Mouse (Mus musculus) forebrain, embryonic 15.5 days (tissue): ENCODE data around the gene Slc25a10. TPM values are rescaled to one million over a fixed set of nuclear protein-coding genes. Genes with fewer than 3 reads are reported as not detected.

Experiments used
- ATAC-seq: fragments of 200-750 bp; cut with Nextera tagmentation; replicated peaks from 2 replicates; pipeline ENCODE4 v1.8.0; 2017; ENCODE audit warnings: mild to moderate bottlenecking, moderate TSS enrichment, moderate library complexity
- H3K27ac ChIP-seq: fragments of 300-500 bp; sonication (generic); replicated peaks from 2 replicates; pipeline ENCODE4 v1.5.1; 2015; ENCODE audit warnings: mild to moderate bottlenecking, inconsistent platforms
- H3K27me3 ChIP-seq: fragments of 300-500 bp; sonication (generic); 2 replicates; pipeline ENCODE4 v1.6.1; 2015; ENCODE audit warnings: inconsistent platforms
- H3K36me3 ChIP-seq: fragments of 300-500 bp; sonication (generic); 2 replicates; pipeline ENCODE4 v1.6.1; 2015; ENCODE audit warnings: mild to moderate bottlenecking, inconsistent platforms
- H3K4me1 ChIP-seq: fragments of 300-500 bp; sonication (generic); 2 replicates; pipeline ENCODE4 v1.6.1; 2015; ENCODE audit warnings: inconsistent platforms
- H3K4me2 ChIP-seq: fragments of 300-500 bp; sonication (generic); replicated peaks from 2 replicates; pipeline ENCODE4 v1.6.1; 2015; ENCODE audit warnings: mild to moderate bottlenecking, inconsistent platforms
- H3K4me3 ChIP-seq: fragments of 300-500 bp; sonication (generic); 2 replicates; pipeline ENCODE4 v1.5.1; 2015; ENCODE audit warnings: mild to moderate bottlenecking, inconsistent platforms
- H3K9ac ChIP-seq: fragments of 300-500 bp; sonication (generic); replicated peaks from 2 replicates; pipeline ENCODE4 v1.6.1; 2015; ENCODE audit warnings: mild to moderate bottlenecking, inconsistent platforms
- H3K9me3 ChIP-seq: fragments of 300-500 bp; sonication (generic); 2 replicates; pipeline ENCODE4 v1.6.1; 2016; ENCODE audit warnings: inconsistent platforms
- WGBS: fragments of 180-500 bp; shearing (Covaris S2); methylation state at CpG from one replicate; pipeline ENCODE4 v1.1.7; 2015; ENCODE audit warnings: mixed read lengths; 5-methylcytosine and 5-hydroxymethylcytosine counted together
- polyA plus RNA-seq: library from polyadenylated mRNA; unstranded; fragments of >200 nt; fragmentation: Nextera tagmentation; extraction: Ambion mirVana; gene quantifications from 2 replicates; pipeline ENCODE4 v1.2.1, GENCODE M21; 2015

The Slc25a10 gene
- 27.0 and 32.9 TPM in 2 replicates for polyA plus RNA-seq

GRCm38 (mm10) chr11:120491317-120492023 is at the start of gene Slc25a10:
Gene Slc25a10 (plus strand): TSS chr11:120491840.
- H3K27ac ChIP-seq, result peak within 1 kb of the TSS; percentile 76
- H3K4me1 ChIP-seq, result peaks cover 31% of the 10 kb centered on the region
- H3K36me3 ChIP-seq, result peaks cover 36% of the 10 kb centered on the region

GRCm38 (mm10) chr11:120442344-120442743 is 49.3 kb upstream of the Slc25a10 start, which contains the start of gene Tspan10:
Gene Tspan10 (plus strand): TSS chr11:120442644.
- WGBS, result 84% methylated on average over 3 of the region's 3 CpGs
- Histone ChIP-seq H3K4me1 (no peaks in the 10 kb centered on the region), H3K4me2 (no peak within 1 kb of the TSS), H3K9ac (no peak within 1 kb of the TSS), H3K36me3 (no peaks in the 10 kb centered on the region), H3K27ac (no peak within 1 kb of the TSS), H3K27me3 (no peaks in the 10 kb centered on the region), H3K9me3 (no peaks in the 10 kb centered on the region), H3K4me3 (no peak within 1 kb of the TSS)
- ATAC-seq, result no peak

More at GRCm38 (mm10) chr11:120491317-120492023, at the start of gene Slc25a10:
- Histone ChIP-seq H3K27me3 (no peaks in the 10 kb centered on the region), H3K4me2 (peak within 1 kb of the TSS; percentile 97), H3K9ac (peak within 1 kb of the TSS; percentile 78), H3K4me3 (peak within 1 kb of the TSS; percentile 80), H3K9me3 (no peaks in the 10 kb centered on the region)
- ATAC-seq, result peak; percentile 87
- WGBS, result under 1% methylated on average over 35 of the region's 35 CpGs

- Histone ChIP-seq H3K4me1 (no peaks in the 10 kb centered on the region), H3K27me3 (no peaks in the 10 kb centered on the region), H3K4me3 (no peak overlapping the region), H3K4me2 (no peak overlapping the region), H3K9me3 (no peaks in the 10 kb centered on the region), H3K9ac (no peak overlapping the region), H3K27ac (no peak overlapping the region), H3K36me3 (no peaks in the 10 kb centered on the region)
- ATAC-seq, result no peak
- WGBS, result 90% methylated on average over 3 of the region's 3 CpGs
These were observed 48.8 kb upstream of the Slc25a10 start for GRCm38 (mm10) chr11:120442765-120443280.

GRCm38 (mm10) chr11:120444106-120444505 is 47.5 kb upstream of the Slc25a10 start:
- H3K27ac ChIP-seq, result no peak overlapping the region
- ATAC-seq, result no peak
- no peaks in the 10 kb centered on the region for H3K27me3 ChIP-seq
- H3K9ac ChIP-seq, result no peak overlapping the region
- no peaks in the 10 kb centered on the region for H3K36me3 ChIP-seq
- WGBS, result 79% methylated on average over 6 of the region's 6 CpGs
- no peak overlapping the region for H3K4me2 ChIP-seq
- no peaks in the 10 kb centered on the region for H3K4me1 ChIP-seq
- no peak overlapping the region for H3K4me3 ChIP-seq
- no peaks in the 10 kb centered on the region for H3K9me3 ChIP-seq

- no peak overlapping the region for H3K27ac ChIP-seq
- no peak overlapping the region for H3K4me3 ChIP-seq
- H3K4me2 ChIP-seq, result no peak overlapping the region
- H3K36me3 ChIP-seq, result no peaks in the 10 kb centered on the region
- no peaks in the 10 kb centered on the region for H3K9me3 ChIP-seq
- H3K9ac ChIP-seq, result no peak overlapping the region
- H3K4me1 ChIP-seq, result no peaks in the 10 kb centered on the region
- no peak for ATAC-seq
- WGBS, result 68% methylated on average over 3 of the region's 3 CpGs
- H3K27me3 ChIP-seq, result no peaks in the 10 kb centered on the region
These were observed 46.2 kb upstream of the Slc25a10 start for GRCm38 (mm10) chr11:120445475-120445874.

GRCm38 (mm10) chr11:120447179-120447578 is 44.5 kb upstream of the Slc25a10 start:
- Histone ChIP-seq H3K9ac (no peak overlapping the region), H3K4me2 (no peak overlapping the region), H3K27me3 (no peaks in the 10 kb centered on the region), H3K27ac (no peak overlapping the region), H3K36me3 (no peaks in the 10 kb centered on the region), H3K9me3 (no peaks in the 10 kb centered on the region), H3K4me1 (no peaks in the 10 kb centered on the region), H3K4me3 (no peak overlapping the region)
- no peak for ATAC-seq
- 81% methylated on average over 7 of the region's 7 CpGs for WGBS

GRCm38 (mm10) chr11:120452246-120452645 is 39.4 kb upstream of the Slc25a10 start:
- WGBS, result 65% methylated on average over 3 of the region's 3 CpGs
- no peak overlapping the region for H3K4me2 ChIP-seq
- H3K27ac ChIP-seq, result no peak overlapping the region
- no peak overlapping the region for H3K4me3 ChIP-seq
- peaks cover 4% of the 10 kb centered on the region for H3K4me1 ChIP-seq
- no peaks in the 10 kb centered on the region for H3K27me3 ChIP-seq
- H3K9ac ChIP-seq, result no peak overlapping the region
- no peaks in the 10 kb centered on the region for H3K9me3 ChIP-seq
- no peak for ATAC-seq
- H3K36me3 ChIP-seq, result no peaks in the 10 kb centered on the region

GRCm38 (mm10) chr11:120453306-120453705 is 38.3 kb upstream of the Slc25a10 start, which contains the start of gene Pde6g:
Gene Pde6g (minus strand): TSS chr11:120453500.
- no peaks in the 10 kb centered on the region for H3K27me3 ChIP-seq
- no peaks in the 10 kb centered on the region for H3K9me3 ChIP-seq
- H3K36me3 ChIP-seq, result no peaks in the 10 kb centered on the region
- H3K4me1 ChIP-seq, result peaks cover 8% of the 10 kb centered on the region
- H3K27ac ChIP-seq, result no peak within 1 kb of the TSS
- no peak within 1 kb of the TSS for H3K4me3 ChIP-seq
- no peak for ATAC-seq
- H3K9ac ChIP-seq, result no peak within 1 kb of the TSS
- H3K4me2 ChIP-seq, result no peak within 1 kb of the TSS
- WGBS, result 86% methylated on average over 4 of the region's 4 CpGs

- H3K4me2 ChIP-seq, result no peak overlapping the region
- H3K27me3 ChIP-seq, result no peaks in the 10 kb centered on the region
- H3K4me3 ChIP-seq, result no peak overlapping the region
- H3K27ac ChIP-seq, result no peak overlapping the region
- no peaks in the 10 kb centered on the region for H3K9me3 ChIP-seq
- H3K9ac ChIP-seq, result no peak overlapping the region
- WGBS, result 92% methylated on average over 4 of the region's 4 CpGs
- no peak for ATAC-seq
- H3K4me1 ChIP-seq, result peaks cover 18% of the 10 kb centered on the region
- H3K36me3 ChIP-seq, result peaks cover 6% of the 10 kb centered on the region; the same call in 1 of the 2 replicates
These were observed 36.7 kb upstream of the Slc25a10 start for GRCm38 (mm10) chr11:120454965-120455364.

- ATAC-seq, result no peak
- no peak overlapping the region for H3K4me2 ChIP-seq
- WGBS, result 94% methylated on average over 7 of the region's 7 CpGs
- H3K4me1 ChIP-seq, result peaks cover 18% of the 10 kb centered on the region
- no peaks in the 10 kb centered on the region for H3K9me3 ChIP-seq
- H3K27ac ChIP-seq, result no peak overlapping the region
- no peaks in the 10 kb centered on the region for H3K27me3 ChIP-seq
- H3K9ac ChIP-seq, result no peak overlapping the region
- peaks cover 8% of the 10 kb centered on the region; the same call in 1 of the 2 replicates for H3K36me3 ChIP-seq
- H3K4me3 ChIP-seq, result no peak overlapping the region
These were observed 36.2 kb upstream of the Slc25a10 start for GRCm38 (mm10) chr11:120455413-120455812.

- Histone ChIP-seq H3K4me3 (peak overlapping the region; percentile 88), H3K27me3 (no peaks in the 10 kb centered on the region), H3K27ac (peak overlapping the region; percentile 75), H3K36me3 (peaks cover 24% of the 10 kb centered on the region), H3K4me2 (peak overlapping the region; percentile 83), H3K9ac (peak overlapping the region; percentile 95), H3K9me3 (no peaks in the 10 kb centered on the region), H3K4me1 (peaks cover 18% of the 10 kb centered on the region)
- WGBS, result 30% methylated on average over 14 of the region's 14 CpGs
- ATAC-seq, result no peak; the same call in 1 of the 2 replicates
These were observed 34.3 kb upstream of the Slc25a10 start for GRCm38 (mm10) chr11:120457370-120457769.
